Mouse (Mus musculus): ENCODE data around the gene Bmyc. TPM values are rescaled to one million over a fixed set of nuclear protein-coding genes. Genes with fewer than 3 reads are reported as not detected.

The Bmyc gene
- polyA plus RNA-seq (2015; fragmentation: Illumina TruSeq; extraction: RNeasy Lipid Tissue Mini Kit (QIAGEN cat#74804); ENCODE audit: insufficient read depth, low read depth, low replicate concordance) = 5.2 TPM

GRCm38 (mm10) chr2:25706643-25707481 lies at the start of gene Bmyc:
Gene Bmyc (plus strand): TSS chr2:25706739.

GRCm38 (mm10) chr2:25657652-25658051 lies 48.9 kb upstream of the Bmyc start, which contains the start of gene Lcn5:
Gene Lcn5 (plus strand): TSS chr2:25657952.

GRCm38 (mm10) chr2:25676486-25676885 lies 30.1 kb upstream of the Bmyc start, which contains the start of gene Lcn6:
Gene Lcn6 (plus strand): TSS chr2:25676786.

DNA sequence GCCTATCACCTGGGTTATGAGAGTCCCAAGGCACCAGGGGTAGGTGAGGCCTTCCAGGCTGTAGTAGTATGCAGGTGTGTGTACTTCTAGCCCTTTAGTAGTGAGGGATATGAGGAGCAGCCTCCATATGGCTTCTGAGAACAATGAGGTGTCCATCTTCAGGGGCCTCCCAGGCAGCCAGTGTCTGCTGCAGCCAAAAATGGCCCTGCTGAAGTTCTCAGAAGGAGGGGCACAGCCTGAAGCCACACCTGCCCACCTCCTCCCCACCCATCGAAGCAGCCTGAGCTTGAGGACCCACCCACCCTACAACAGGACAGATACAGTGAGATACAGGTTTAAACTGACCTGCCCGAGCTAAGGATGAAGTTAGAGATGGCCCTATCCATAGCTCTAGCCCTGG lies 24.1 kb upstream of the Bmyc start, which contains the start of gene Lcn10:
Gene Lcn10 (plus strand): TSS at position 301 of the 400 bp plus-strand sequence.

DNA sequence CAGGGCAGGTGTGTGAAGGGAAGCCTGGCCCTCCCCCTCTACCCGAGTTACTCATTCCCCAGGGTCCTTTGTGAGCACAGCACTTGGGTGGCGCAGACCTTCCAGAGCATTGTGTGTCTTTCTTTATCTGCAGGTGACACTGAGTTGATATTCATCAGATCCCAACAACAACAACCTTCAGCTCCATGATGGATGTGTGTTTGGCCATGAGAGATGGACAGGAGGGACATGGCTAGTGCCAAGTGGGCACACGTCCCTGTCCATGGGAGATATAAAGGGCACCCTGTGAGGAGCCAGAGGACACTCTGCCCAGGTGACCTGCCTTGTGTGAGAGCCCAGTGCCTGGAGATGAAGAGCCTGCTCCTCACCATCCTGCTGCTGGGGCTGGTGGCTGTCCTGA lies 6.8 kb upstream of the Bmyc start, which contains the start of gene Obp2a:
Gene Obp2a (plus strand): TSS at position 301 of the 400 bp plus-strand sequence.

GRCm38 (mm10) chr2:25736709-25737108 lies 30.2 kb downstream of the Bmyc start, which contains the start of gene Obp2b:
Gene Obp2b (plus strand): TSS chr2:25737009.

Other genes starting within 250 kb of the Bmyc start
- not detected for gene Clic3, start 249.9 kb upstream of the Bmyc start, polyA plus RNA-seq (2015; fragmentation: Illumina TruSeq; extraction: RNeasy Lipid Tissue Mini Kit (QIAGEN cat#74804); ENCODE audit: insufficient read depth, low read depth, low replicate concordance)
- gene Paxx, start 245.6 kb upstream of the Bmyc start, polyA plus RNA-seq (2015; fragmentation: Illumina TruSeq; extraction: RNeasy Lipid Tissue Mini Kit (QIAGEN cat#74804); ENCODE audit: insufficient read depth, low read depth, low replicate concordance) = 43.3 TPM
- 2.9 TPM for gene Ptgds, start 236.7 kb upstream of the Bmyc start, polyA plus RNA-seq (2015; fragmentation: Illumina TruSeq; extraction: RNeasy Lipid Tissue Mini Kit (QIAGEN cat#74804); ENCODE audit: insufficient read depth, low read depth, low replicate concordance)
- not detected for gene Lcn12, start 212.8 kb upstream of the Bmyc start, polyA plus RNA-seq (2015; fragmentation: Illumina TruSeq; extraction: RNeasy Lipid Tissue Mini Kit (QIAGEN cat#74804); ENCODE audit: insufficient read depth, low read depth, low replicate concordance)
- 26.2 TPM for gene Fbxw5, start 206.0 kb upstream of the Bmyc start, polyA plus RNA-seq (2015; fragmentation: Illumina TruSeq; extraction: RNeasy Lipid Tissue Mini Kit (QIAGEN cat#74804); ENCODE audit: insufficient read depth, low read depth, low replicate concordance)
- gene C8g, start 205.0 kb upstream of the Bmyc start, polyA plus RNA-seq (2015; fragmentation: Illumina TruSeq; extraction: RNeasy Lipid Tissue Mini Kit (QIAGEN cat#74804); ENCODE audit: insufficient read depth, low read depth, low replicate concordance) = 1.0 TPM
- gene Traf2, start 159.8 kb upstream of the Bmyc start, polyA plus RNA-seq (2015; fragmentation: Illumina TruSeq; extraction: RNeasy Lipid Tissue Mini Kit (QIAGEN cat#74804); ENCODE audit: insufficient read depth, low read depth, low replicate concordance) = 5.1 TPM
- gene Edf1, start 148.9 kb upstream of the Bmyc start, polyA plus RNA-seq (2015; fragmentation: Illumina TruSeq; extraction: RNeasy Lipid Tissue Mini Kit (QIAGEN cat#74804); ENCODE audit: insufficient read depth, low read depth, low replicate concordance) = 66.9 TPM
- gene Mamdc4, start 131.9 kb upstream of the Bmyc start, polyA plus RNA-seq (2015; fragmentation: Illumina TruSeq; extraction: RNeasy Lipid Tissue Mini Kit (QIAGEN cat#74804); ENCODE audit: insufficient read depth, low read depth, low replicate concordance) = 2.6 TPM
- gene Phpt1, start 131.5 kb upstream of the Bmyc start, polyA plus RNA-seq (2015; fragmentation: Illumina TruSeq; extraction: RNeasy Lipid Tissue Mini Kit (QIAGEN cat#74804); ENCODE audit: insufficient read depth, low read depth, low replicate concordance) = 9.9 TPM
- gene Ajm1, start 125.0 kb upstream of the Bmyc start, polyA plus RNA-seq (2015; fragmentation: Illumina TruSeq; extraction: RNeasy Lipid Tissue Mini Kit (QIAGEN cat#74804); ENCODE audit: insufficient read depth, low read depth, low replicate concordance) = 0.63 TPM
- 52.4 TPM for gene Rabl6, start 98.2 kb upstream of the Bmyc start, polyA plus RNA-seq (2015; fragmentation: Illumina TruSeq; extraction: RNeasy Lipid Tissue Mini Kit (QIAGEN cat#74804); ENCODE audit: insufficient read depth, low read depth, low replicate concordance)
- gene Ccdc183, start 89.1 kb upstream of the Bmyc start, polyA plus RNA-seq (2015; fragmentation: Illumina TruSeq; extraction: RNeasy Lipid Tissue Mini Kit (QIAGEN cat#74804); ENCODE audit: insufficient read depth, low read depth, low replicate concordance) = not detected
- gene Tmem141, start 84.7 kb upstream of the Bmyc start, polyA plus RNA-seq (2015; fragmentation: Illumina TruSeq; extraction: RNeasy Lipid Tissue Mini Kit (QIAGEN cat#74804); ENCODE audit: insufficient read depth, low read depth, low replicate concordance) = 9.0 TPM
- gene Fcna, start 78.7 kb upstream of the Bmyc start, polyA plus RNA-seq (2015; fragmentation: Illumina TruSeq; extraction: RNeasy Lipid Tissue Mini Kit (QIAGEN cat#74804); ENCODE audit: insufficient read depth, low read depth, low replicate concordance) = 9.0 TPM
- gene Lcn8, start 53.6 kb upstream of the Bmyc start, polyA plus RNA-seq (2015; fragmentation: Illumina TruSeq; extraction: RNeasy Lipid Tissue Mini Kit (QIAGEN cat#74804); ENCODE audit: insufficient read depth, low read depth, low replicate concordance) = not detected
- gene Lcn5, start 48.8 kb upstream of the Bmyc start, polyA plus RNA-seq (2015; fragmentation: Illumina TruSeq; extraction: RNeasy Lipid Tissue Mini Kit (QIAGEN cat#74804); ENCODE audit: insufficient read depth, low read depth, low replicate concordance) = not detected
- gene Lcn6, start 30.0 kb upstream of the Bmyc start, polyA plus RNA-seq (2015; fragmentation: Illumina TruSeq; extraction: RNeasy Lipid Tissue Mini Kit (QIAGEN cat#74804); ENCODE audit: insufficient read depth, low read depth, low replicate concordance) = not detected
- gene Lcn10, start 24.0 kb upstream of the Bmyc start, polyA plus RNA-seq (2015; fragmentation: Illumina TruSeq; extraction: RNeasy Lipid Tissue Mini Kit (QIAGEN cat#74804); ENCODE audit: insufficient read depth, low read depth, low replicate concordance) = not detected
- not detected for gene Obp2a, start 6.7 kb upstream of the Bmyc start, polyA plus RNA-seq (2015; fragmentation: Illumina TruSeq; extraction: RNeasy Lipid Tissue Mini Kit (QIAGEN cat#74804); ENCODE audit: insufficient read depth, low read depth, low replicate concordance)
- gene Obp2b, start 30.3 kb downstream of the Bmyc start, polyA plus RNA-seq (2015; fragmentation: Illumina TruSeq; extraction: RNeasy Lipid Tissue Mini Kit (QIAGEN cat#74804); ENCODE audit: insufficient read depth, low read depth, low replicate concordance) = not detected
- gene Lcn3, start 58.8 kb downstream of the Bmyc start, polyA plus RNA-seq (2015; fragmentation: Illumina TruSeq; extraction: RNeasy Lipid Tissue Mini Kit (QIAGEN cat#74804); ENCODE audit: insufficient read depth, low read depth, low replicate concordance) = not detected
- gene Lcn11, start 70.3 kb downstream of the Bmyc start, polyA plus RNA-seq (2015; fragmentation: Illumina TruSeq; extraction: RNeasy Lipid Tissue Mini Kit (QIAGEN cat#74804); ENCODE audit: insufficient read depth, low read depth, low replicate concordance) = not detected
- gene Gm13539, start 75.5 kb downstream of the Bmyc start, polyA plus RNA-seq (2015; fragmentation: Illumina TruSeq; extraction: RNeasy Lipid Tissue Mini Kit (QIAGEN cat#74804); ENCODE audit: insufficient read depth, low read depth, low replicate concordance) = not detected
- gene Glt6d1, start 109.1 kb downstream of the Bmyc start, polyA plus RNA-seq (2015; fragmentation: Illumina TruSeq; extraction: RNeasy Lipid Tissue Mini Kit (QIAGEN cat#74804); ENCODE audit: insufficient read depth, low read depth, low replicate concordance) = not detected
- not detected for gene Lcn9, start 116.4 kb downstream of the Bmyc start, polyA plus RNA-seq (2015; fragmentation: Illumina TruSeq; extraction: RNeasy Lipid Tissue Mini Kit (QIAGEN cat#74804); ENCODE audit: insufficient read depth, low read depth, low replicate concordance)
- gene Sohlh1, start 140.5 kb downstream of the Bmyc start, polyA plus RNA-seq (2015; fragmentation: Illumina TruSeq; extraction: RNeasy Lipid Tissue Mini Kit (QIAGEN cat#74804); ENCODE audit: insufficient read depth, low read depth, low replicate concordance) = not detected
- 0.18 TPM for gene Kcnt1, start 157.0 kb downstream of the Bmyc start, polyA plus RNA-seq (2015; fragmentation: Illumina TruSeq; extraction: RNeasy Lipid Tissue Mini Kit (QIAGEN cat#74804); ENCODE audit: insufficient read depth, low read depth, low replicate concordance)

All from pancreas, adult 10 weeks (tissue).